Mouse (Mus musculus) neural tube, embryonic 13.5 days (tissue): ENCODE data around the gene Mbnl2. TPM values are rescaled to one million over a fixed set of nuclear protein-coding genes. Genes with fewer than 3 reads are reported as not detected.

Experiments used
- ATAC-seq: fragments of 200-750 bp; cut with Nextera tagmentation; 2 replicates; pipeline ENCODE4 v1.8.0; 2017; ENCODE audit warnings: low read depth, mild to moderate bottlenecking, moderate TSS enrichment, moderate library complexity
- H3K27ac ChIP-seq: fragments of 300-500 bp; sonication (generic); replicated peaks from 2 replicates; pipeline ENCODE4 v1.5.1; 2015; ENCODE audit warnings: moderate library complexity, mild to moderate bottlenecking, inconsistent platforms
- H3K27me3 ChIP-seq: fragments of 300-500 bp; sonication (generic); 2 replicates; pipeline ENCODE4 v1.6.1; 2015; ENCODE audit warnings: mild to moderate bottlenecking, inconsistent platforms
- H3K36me3 ChIP-seq: fragments of 300-500 bp; sonication (generic); 2 replicates; pipeline ENCODE4 v1.6.1; 2015; ENCODE audit warnings: mild to moderate bottlenecking, inconsistent platforms
- H3K4me1 ChIP-seq: fragments of 300-500 bp; sonication (generic); replicated peaks from 2 replicates; pipeline ENCODE4 v1.6.1; 2015; ENCODE audit warnings: inconsistent platforms
- H3K4me2 ChIP-seq: fragments of 300-500 bp; sonication (generic); 2 replicates; pipeline ENCODE4 v1.6.1; 2015; ENCODE audit warnings: inconsistent platforms, mild to moderate bottlenecking, moderate library complexity
- H3K4me3 ChIP-seq: fragments of 300-500 bp; sonication (generic); 2 replicates; pipeline ENCODE4 v1.5.1; 2015; ENCODE audit warnings: mild to moderate bottlenecking, inconsistent platforms
- H3K9ac ChIP-seq: fragments of 300-500 bp; sonication (generic); 2 replicates; pipeline ENCODE4 v1.6.1; 2015; ENCODE audit warnings: moderate library complexity, mild to moderate bottlenecking, inconsistent platforms
- H3K9me3 ChIP-seq: fragments of 300-500 bp; sonication (generic); 2 replicates; pipeline ENCODE4 v1.6.1; 2016; ENCODE audit warnings: inconsistent platforms
- WGBS: fragments of 180-500 bp; shearing (Covaris S2); methylation state at CpG from one replicate; pipeline ENCODE4 v1.1.7; 2015; 5-methylcytosine and 5-hydroxymethylcytosine counted together
- polyA plus RNA-seq: library from polyadenylated mRNA; unstranded; fragments of >200 nt; fragmentation: Nextera tagmentation; extraction: Ambion mirVana; gene quantifications from 2 replicates; pipeline ENCODE4 v1.2.1, GENCODE M21; 2015

Gene Mbnl2
- 39.2 and 39.4 TPM in 2 replicates for polyA plus RNA-seq

- H3K4me2 ChIP-seq: peak within 1 kb of the TSS; percentile 72
- peak; percentile 99 for ATAC-seq
- WGBS: 2% methylated on average over 35 of the region's 35 CpGs
Observed at GRCm38 (mm10) chr14:120275246-120276238, at the start of gene Mbnl2. TSS of gene Mbnl2 (plus strand) at chr14:120275669.

GRCm38 (mm10) chr14:120232076-120232496, 43.4 kb upstream of the Mbnl2 start:
- Histone ChIP-seq H3K9ac (no peak overlapping the region), H3K4me2 (no peak overlapping the region), H3K27ac (no peak overlapping the region), H3K4me1 (peaks cover 5% of the 10 kb centered on the region), H3K9me3 (no peaks in the 10 kb centered on the region), H3K4me3 (no peak overlapping the region), H3K27me3 (no peaks in the 10 kb centered on the region), H3K36me3 (no peaks in the 10 kb centered on the region)
- ATAC-seq: no peak
- WGBS: 49% methylated on average over 7 of the region's 7 CpGs

More at GRCm38 (mm10) chr14:120275246-120276238, at the start of gene Mbnl2:
- peaks cover 53% of the 10 kb centered on the region for H3K4me1 ChIP-seq
- H3K36me3 ChIP-seq: no peaks in the 10 kb centered on the region
- peak within 1 kb of the TSS; percentile 89 for H3K27ac ChIP-seq
- peak within 1 kb of the TSS; percentile 72 for H3K9ac ChIP-seq
- H3K27me3 ChIP-seq: no peaks in the 10 kb centered on the region; the same call in 1 of the 2 replicates
- H3K4me3 ChIP-seq: peak within 1 kb of the TSS; percentile 58
- H3K9me3 ChIP-seq: no peaks in the 10 kb centered on the region

GRCm38 (mm10) chr14:120235610-120236009, 39.9 kb upstream of the Mbnl2 start:
- Histone ChIP-seq H3K9ac (no peak overlapping the region), H3K36me3 (no peaks in the 10 kb centered on the region), H3K4me3 (no peak overlapping the region), H3K27me3 (no peaks in the 10 kb centered on the region), H3K4me1 (peaks cover 5% of the 10 kb centered on the region), H3K27ac (no peak overlapping the region), H3K9me3 (no peaks in the 10 kb centered on the region), H3K4me2 (no peak overlapping the region)
- 81% methylated on average over 7 of the region's 7 CpGs for WGBS
- ATAC-seq: no peak

- Histone ChIP-seq H3K27ac (no peak overlapping the region), H3K27me3 (no peaks in the 10 kb centered on the region), H3K9ac (no peak overlapping the region), H3K4me3 (no peak overlapping the region), H3K4me1 (no peaks in the 10 kb centered on the region), H3K9me3 (no peaks in the 10 kb centered on the region), H3K4me2 (no peak overlapping the region), H3K36me3 (no peaks in the 10 kb centered on the region)
- no peak for ATAC-seq
Observed at GRCm38 (mm10) chr14:120238501-120238900, 37.0 kb upstream of the Mbnl2 start.

GRCm38 (mm10) chr14:120240209-120240608, 35.3 kb upstream of the Mbnl2 start:
- ATAC-seq: no peak
- no peaks in the 10 kb centered on the region for H3K4me1 ChIP-seq
- H3K9ac ChIP-seq: no peak overlapping the region
- no peak overlapping the region for H3K4me2 ChIP-seq
- H3K27ac ChIP-seq: no peak overlapping the region
- no peaks in the 10 kb centered on the region for H3K9me3 ChIP-seq
- no peaks in the 10 kb centered on the region for H3K36me3 ChIP-seq
- H3K4me3 ChIP-seq: no peak overlapping the region
- no peaks in the 10 kb centered on the region for H3K27me3 ChIP-seq
- 73% methylated on average over 4 of the region's 4 CpGs for WGBS

- no peaks in the 10 kb centered on the region for H3K9me3 ChIP-seq
- H3K4me2 ChIP-seq: no peak overlapping the region
- no peak overlapping the region for H3K27ac ChIP-seq
- H3K4me1 ChIP-seq: no peaks in the 10 kb centered on the region
- 74% methylated on average over 5 of the region's 5 CpGs for WGBS
- no peak overlapping the region for H3K4me3 ChIP-seq
- no peaks in the 10 kb centered on the region for H3K27me3 ChIP-seq
- no peak for ATAC-seq
- H3K9ac ChIP-seq: no peak overlapping the region
- H3K36me3 ChIP-seq: no peaks in the 10 kb centered on the region
Observed at GRCm38 (mm10) chr14:120242711-120243110, 32.8 kb upstream of the Mbnl2 start.

GRCm38 (mm10) chr14:120245081-120245705, 30.3 kb upstream of the Mbnl2 start:
- no peaks in the 10 kb centered on the region for H3K4me1 ChIP-seq
- no peak overlapping the region for H3K27ac ChIP-seq
- no peak overlapping the region for H3K9ac ChIP-seq
- no peaks in the 10 kb centered on the region for H3K9me3 ChIP-seq
- no peak overlapping the region for H3K4me2 ChIP-seq
- H3K36me3 ChIP-seq: no peaks in the 10 kb centered on the region
- WGBS: 68% methylated on average over 8 of the region's 8 CpGs
- no peaks in the 10 kb centered on the region for H3K27me3 ChIP-seq
- no peak for ATAC-seq
- H3K4me3 ChIP-seq: no peak overlapping the region

- no peaks in the 10 kb centered on the region for H3K36me3 ChIP-seq
- H3K4me3 ChIP-seq: no peak overlapping the region
- no peak overlapping the region for H3K9ac ChIP-seq
- no peak for ATAC-seq
- no peaks in the 10 kb centered on the region for H3K4me1 ChIP-seq
- no peak overlapping the region for H3K4me2 ChIP-seq
- H3K27me3 ChIP-seq: no peaks in the 10 kb centered on the region
- H3K9me3 ChIP-seq: no peaks in the 10 kb centered on the region
- 66% methylated on average over 7 of the region's 7 CpGs for WGBS
- H3K27ac ChIP-seq: no peak overlapping the region
Observed at GRCm38 (mm10) chr14:120253331-120253730, 22.1 kb upstream of the Mbnl2 start.

- Histone ChIP-seq H3K36me3 (no peaks in the 10 kb centered on the region), H3K9me3 (no peaks in the 10 kb centered on the region), H3K4me2 (no peak overlapping the region), H3K27ac (no peak overlapping the region), H3K27me3 (no peaks in the 10 kb centered on the region), H3K9ac (no peak overlapping the region), H3K4me3 (no peak overlapping the region), H3K4me1 (no peaks in the 10 kb centered on the region)
- WGBS: 97% methylated on average over 2 of the region's 2 CpGs
- no peak for ATAC-seq
Observed at GRCm38 (mm10) chr14:120256146-120256545, 19.3 kb upstream of the Mbnl2 start.

GRCm38 (mm10) chr14:120256623-120257384, 18.7 kb upstream of the Mbnl2 start:
- H3K27ac ChIP-seq: no peak overlapping the region
- WGBS: 74% methylated on average over 15 of the region's 15 CpGs
- ATAC-seq: no peak
- no peaks in the 10 kb centered on the region for H3K4me1 ChIP-seq
- H3K27me3 ChIP-seq: no peaks in the 10 kb centered on the region
- H3K36me3 ChIP-seq: no peaks in the 10 kb centered on the region
- no peak overlapping the region for H3K9ac ChIP-seq
- no peaks in the 10 kb centered on the region for H3K9me3 ChIP-seq
- no peak overlapping the region for H3K4me3 ChIP-seq
- H3K4me2 ChIP-seq: no peak overlapping the region

GRCm38 (mm10) chr14:120257483-120257882, 18.0 kb upstream of the Mbnl2 start:
- H3K4me3 ChIP-seq: no peak overlapping the region
- no peak for ATAC-seq
- no peak overlapping the region for H3K9ac ChIP-seq
- no peaks in the 10 kb centered on the region for H3K9me3 ChIP-seq
- no peak overlapping the region for H3K4me2 ChIP-seq
- no peaks in the 10 kb centered on the region for H3K36me3 ChIP-seq
- H3K27me3 ChIP-seq: no peaks in the 10 kb centered on the region
- no peaks in the 10 kb centered on the region for H3K4me1 ChIP-seq
- no peak overlapping the region for H3K27ac ChIP-seq
- WGBS: 76% methylated on average over 6 of the region's 6 CpGs

- WGBS: 70% methylated on average over 1 of the region's 1 CpGs
- H3K9ac ChIP-seq: no peak overlapping the region
Observed at GRCm38 (mm10) chr14:120259426-120259825, 16.0 kb upstream of the Mbnl2 start.

More at GRCm38 (mm10) chr14:120259426-120259825, 16.0 kb upstream of the Mbnl2 start:
- no peak overlapping the region for H3K4me2 ChIP-seq
- H3K4me3 ChIP-seq: no peak overlapping the region
- no peak for ATAC-seq
- no peaks in the 10 kb centered on the region for H3K27me3 ChIP-seq
- no peaks in the 10 kb centered on the region for H3K9me3 ChIP-seq
- no peaks in the 10 kb centered on the region for H3K4me1 ChIP-seq
- H3K36me3 ChIP-seq: no peaks in the 10 kb centered on the region
- no peak overlapping the region for H3K27ac ChIP-seq
